Mouse (Mus musculus) liver, embryonic 13.5 days (tissue): Measurements from ENCODE around the gene Rnd1. TPM values are rescaled to one million over a fixed set of nuclear protein-coding genes. Genes with fewer than 3 reads are reported as not detected.

ENCODE experiments used
- ATAC-seq: fragments of 200-750 bp; cut with Nextera tagmentation; 2 replicates; pipeline ENCODE4 v1.8.0; 2017; ENCODE audit warnings: low read depth, mild to moderate bottlenecking, moderate number of reproducible peaks, moderate library complexity
- DNase-seq: peaks from one replicate; pipeline ENCODE4 v3.0.0; 2022
- H3K27ac ChIP-seq: fragments of 300-500 bp; sonication (generic); 2 replicates; pipeline ENCODE4 v1.5.1; 2015; ENCODE audit warnings: moderate library complexity, mild to moderate bottlenecking, inconsistent platforms
- H3K27me3 ChIP-seq: fragments of 300-500 bp; sonication (generic); 2 replicates; pipeline ENCODE4 v1.6.1; 2015; ENCODE audit warnings: mild to moderate bottlenecking, inconsistent platforms
- H3K36me3 ChIP-seq: fragments of 300-500 bp; sonication (generic); 2 replicates; pipeline ENCODE4 v1.6.1; 2015; ENCODE audit warnings: mild to moderate bottlenecking, inconsistent platforms
- H3K4me1 ChIP-seq: fragments of 300-500 bp; sonication (generic); replicated peaks from 2 replicates; pipeline ENCODE4 v1.6.1; 2015; ENCODE audit warnings: inconsistent platforms
- H3K4me2 ChIP-seq: fragments of 300-500 bp; sonication (generic); 2 replicates; pipeline ENCODE4 v1.6.1; 2015; ENCODE audit warnings: inconsistent platforms, mild to moderate bottlenecking, moderate library complexity
- H3K4me3 ChIP-seq: fragments of 300-500 bp; sonication (generic); replicated peaks from 2 replicates; pipeline ENCODE4 v1.5.1; 2015; ENCODE audit warnings: mild to moderate bottlenecking, inconsistent platforms
- H3K9ac ChIP-seq: fragments of 300-500 bp; sonication (generic); 2 replicates; pipeline ENCODE4 v1.6.1; 2015; ENCODE audit warnings: mild to moderate bottlenecking, inconsistent platforms
- H3K9me3 ChIP-seq: fragments of 300-500 bp; sonication (generic); replicated peaks from 2 replicates; pipeline ENCODE4 v1.6.1; 2016; ENCODE audit warnings: inconsistent platforms
- WGBS: fragments of 180-500 bp; shearing (Covaris S2); methylation state at CpG from one replicate; pipeline ENCODE4 v1.1.7; 2015; ENCODE audit not compliant: insufficient replicate concordance; 5-methylcytosine and 5-hydroxymethylcytosine counted together
- polyA plus RNA-seq: library from polyadenylated mRNA; unstranded; fragments of >200 nt; fragmentation: Nextera tagmentation; extraction: Ambion mirVana; gene quantifications from 2 replicates; pipeline ENCODE4 v1.2.1, GENCODE M21; 2015

The Rnd1 gene
- polyA plus RNA-seq = 0.35 and 0.37 TPM in 2 replicates

DNA sequence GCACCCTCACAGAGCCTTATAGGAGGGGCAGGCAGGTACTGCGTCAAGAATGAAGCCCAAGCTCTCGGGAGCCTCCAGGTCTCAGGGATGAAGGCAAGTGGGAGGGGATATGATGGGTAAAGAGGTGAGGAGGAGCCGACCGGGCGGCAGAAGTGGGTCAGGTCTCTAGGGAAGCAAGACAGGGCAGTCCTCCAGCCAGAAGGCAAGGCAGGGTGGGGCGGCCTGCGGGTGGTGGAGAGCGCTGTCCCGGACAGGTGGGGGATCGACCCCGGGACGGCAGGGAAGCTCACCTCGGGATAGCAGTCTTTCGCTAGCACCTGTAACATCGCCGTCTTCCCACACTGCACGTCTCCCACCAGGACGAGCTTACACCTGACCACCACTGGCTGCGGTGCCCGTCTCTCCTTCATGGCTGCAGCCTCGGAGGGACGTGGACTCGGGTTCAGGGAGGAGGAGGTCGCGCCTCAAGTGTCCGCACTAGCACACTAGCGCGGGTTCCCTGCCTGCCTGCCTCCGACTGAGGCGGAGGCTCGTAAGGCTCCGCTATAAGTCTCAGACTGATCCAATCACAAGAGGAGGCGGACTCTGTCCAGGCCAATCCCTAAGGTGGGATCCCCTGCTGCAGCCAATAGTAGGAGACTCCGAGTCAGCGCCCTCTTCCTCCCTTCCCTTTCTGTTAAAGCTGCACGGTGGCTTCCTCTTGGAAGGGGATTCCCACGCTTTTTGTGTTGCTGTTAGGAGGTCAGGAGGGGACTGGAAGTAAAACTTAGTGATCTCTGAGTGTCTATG, at the start of gene Rnd1:
Rnd1 (minus strand) TSS at position 522 of the 789 bp plus-strand sequence.
- Histone ChIP-seq H3K36me3 (no peaks in the 10 kb centered on the region), H3K4me2 (peak within 1 kb of the TSS; percentile 66), H3K27me3 (peaks cover 88% of the 10 kb centered on the region), H3K9me3 (no peaks in the 10 kb centered on the region), H3K4me1 (peaks cover 21% of the 10 kb centered on the region), H3K27ac (no peak within 1 kb of the TSS), H3K9ac (peak within 1 kb of the TSS; percentile 30), H3K4me3 (peak within 1 kb of the TSS; percentile 46)
- WGBS = under 1% methylated on average over 37 of the region's 37 CpGs
- ATAC-seq (peak; percentile 93), DNase-seq (peak; percentile 67)

GRCm38 (mm10) chr15:98726746-98727145, 49.5 kb upstream of the Rnd1 start:
- H3K27me3 ChIP-seq = peaks cover 55% of the 10 kb centered on the region
- H3K27ac ChIP-seq = no peak overlapping the region
- ATAC-seq (no peak), DNase-seq (no peak)
- 52% methylated on average over 7 of the region's 7 CpGs for WGBS
- peak overlapping the region; percentile 73; the same call in 1 of the 2 replicates for H3K9ac ChIP-seq
- no peaks in the 10 kb centered on the region for H3K36me3 ChIP-seq
- H3K9me3 ChIP-seq = no peaks in the 10 kb centered on the region
- peak overlapping the region; percentile 93 for H3K4me2 ChIP-seq
- H3K4me3 ChIP-seq = peak overlapping the region; percentile 67
- H3K4me1 ChIP-seq = peaks cover 38% of the 10 kb centered on the region

- Histone ChIP-seq H3K27ac (no peak overlapping the region), H3K9me3 (no peaks in the 10 kb centered on the region), H3K36me3 (no peaks in the 10 kb centered on the region), H3K9ac (no peak overlapping the region), H3K27me3 (peaks cover 58% of the 10 kb centered on the region), H3K4me3 (no peak overlapping the region), H3K4me2 (peak overlapping the region; percentile 93), H3K4me1 (peaks cover 36% of the 10 kb centered on the region)
- DNase-seq (no peak), ATAC-seq (no peak)
- WGBS = 71% methylated on average over 4 of the region's 4 CpGs
Measured at GRCm38 (mm10) chr15:98726079-98726478, 48.8 kb upstream of the Rnd1 start.

DNA sequence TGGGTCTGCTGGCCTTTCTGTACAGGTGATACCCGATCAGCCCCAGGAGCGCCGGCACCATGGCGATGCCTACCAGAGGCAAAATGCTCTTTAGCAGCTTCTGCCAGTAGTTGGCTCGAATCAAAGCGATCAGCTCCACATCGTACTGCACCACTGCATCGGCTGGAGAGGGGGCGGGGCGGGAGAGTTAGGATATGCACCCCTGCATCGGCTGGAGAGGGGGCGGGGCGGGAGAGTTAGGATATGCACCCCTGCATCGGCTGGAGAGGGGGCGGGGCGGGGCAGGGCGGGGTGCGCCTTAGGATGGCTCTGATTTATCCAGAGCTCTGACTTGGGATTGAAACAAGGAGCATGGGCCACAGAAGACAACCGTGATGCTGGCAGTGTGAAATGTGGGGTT, 47.2 kb upstream of the Rnd1 start:
- ATAC-seq (no peak), DNase-seq (no peak)
- H3K4me1 ChIP-seq = peaks cover 35% of the 10 kb centered on the region
- H3K9ac ChIP-seq = no peak overlapping the region
- 45% methylated on average over 19 of the region's 19 CpGs for WGBS
- H3K9me3 ChIP-seq = no peaks in the 10 kb centered on the region
- H3K36me3 ChIP-seq = no peaks in the 10 kb centered on the region
- peaks cover 52% of the 10 kb centered on the region for H3K27me3 ChIP-seq
- H3K4me3 ChIP-seq = no peak overlapping the region
- no peak overlapping the region for H3K4me2 ChIP-seq
- no peak overlapping the region for H3K27ac ChIP-seq

- DNase-seq (no peak), ATAC-seq (no peak)
- Histone ChIP-seq H3K4me3 (no peak overlapping the region), H3K27ac (no peak overlapping the region), H3K9ac (no peak overlapping the region), H3K9me3 (no peaks in the 10 kb centered on the region), H3K4me2 (no peak overlapping the region), H3K27me3 (peaks cover 42% of the 10 kb centered on the region), H3K4me1 (peaks cover 25% of the 10 kb centered on the region), H3K36me3 (no peaks in the 10 kb centered on the region)
- 25% methylated on average over 14 of the region's 14 CpGs for WGBS
Measured at GRCm38 (mm10) chr15:98722854-98723253, 45.6 kb upstream of the Rnd1 start.

DNA sequence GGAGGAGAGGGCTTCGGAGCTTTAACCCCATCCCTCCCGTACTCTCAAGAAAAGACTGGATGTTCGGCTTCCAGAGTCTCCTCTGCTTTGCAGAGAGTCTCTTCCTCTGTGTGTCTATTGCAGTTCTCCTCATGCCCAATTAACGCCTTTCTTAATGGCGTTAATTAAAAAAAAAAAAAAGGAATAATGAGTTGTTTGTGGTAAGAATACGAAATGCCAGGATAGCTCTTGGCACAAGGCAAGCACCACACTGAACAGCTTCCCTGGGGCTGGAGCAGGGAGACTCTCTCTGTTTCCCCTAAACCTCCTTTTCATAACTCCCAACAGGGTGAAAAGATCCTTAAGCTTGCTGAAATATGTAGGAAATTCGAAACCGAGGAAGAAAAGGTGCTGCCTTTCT, 44.9 kb upstream of the Rnd1 start:
- Histone ChIP-seq H3K9ac (no peak overlapping the region), H3K9me3 (no peaks in the 10 kb centered on the region), H3K36me3 (no peaks in the 10 kb centered on the region), H3K27me3 (peaks cover 39% of the 10 kb centered on the region), H3K4me3 (no peak overlapping the region), H3K4me2 (no peak overlapping the region), H3K4me1 (peaks cover 19% of the 10 kb centered on the region), H3K27ac (no peak overlapping the region)
- 70% methylated on average over 8 of the region's 8 CpGs for WGBS
- no peak for ATAC-seq
- no peak for DNase-seq

GRCm38 (mm10) chr15:98717301-98717700, 40.0 kb upstream of the Rnd1 start:
- H3K27ac ChIP-seq = no peak overlapping the region
- no peak for DNase-seq
- peaks cover 23% of the 10 kb centered on the region for H3K27me3 ChIP-seq
- H3K36me3 ChIP-seq = no peaks in the 10 kb centered on the region
- no peak overlapping the region for H3K9ac ChIP-seq
- no peaks in the 10 kb centered on the region for H3K9me3 ChIP-seq
- no peak for ATAC-seq
- 45% methylated on average over 16 of the region's 16 CpGs for WGBS
- no peaks in the 10 kb centered on the region for H3K4me1 ChIP-seq
- H3K4me3 ChIP-seq = no peak overlapping the region
- no peak overlapping the region for H3K4me2 ChIP-seq

DNA sequence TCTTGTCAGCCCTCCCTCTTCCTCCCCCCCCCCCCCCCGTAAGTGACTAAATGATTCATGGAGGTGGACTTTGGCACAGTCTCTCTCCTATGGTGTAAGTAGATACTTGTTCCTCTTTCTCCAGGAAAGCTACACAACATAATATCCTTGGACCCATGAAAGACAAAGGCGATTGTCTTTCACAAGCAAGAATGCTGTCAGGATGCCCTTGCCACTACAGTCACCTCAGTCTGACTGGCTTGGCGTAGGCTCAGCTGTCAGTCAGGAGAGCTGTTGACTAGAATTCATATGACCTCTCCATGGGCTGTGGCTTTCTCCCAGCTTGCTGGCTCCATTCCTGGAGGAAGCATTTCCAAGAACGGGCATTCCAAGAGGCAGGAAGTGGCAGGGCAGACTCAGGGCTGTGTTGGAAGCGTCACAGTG, 37.0 kb upstream of the Rnd1 start:
- Histone ChIP-seq H3K9me3 (no peaks in the 10 kb centered on the region), H3K4me3 (no peak overlapping the region), H3K27ac (no peak overlapping the region), H3K4me2 (no peak overlapping the region), H3K9ac (no peak overlapping the region), H3K36me3 (no peaks in the 10 kb centered on the region), H3K4me1 (no peaks in the 10 kb centered on the region), H3K27me3 (peaks cover 12% of the 10 kb centered on the region)
- ATAC-seq (no peak), DNase-seq (no peak)
- WGBS = 55% methylated on average over 5 of the region's 5 CpGs

- H3K36me3 ChIP-seq = no peaks in the 10 kb centered on the region
- H3K27me3 ChIP-seq = peaks cover 28% of the 10 kb centered on the region
- H3K9ac ChIP-seq = no peak overlapping the region
- WGBS = 9% methylated on average over 9 of the region's 9 CpGs
- no peak for ATAC-seq
- peaks cover 5% of the 10 kb centered on the region for H3K4me1 ChIP-seq
- H3K4me2 ChIP-seq = no peak overlapping the region
- H3K27ac ChIP-seq = no peak overlapping the region
- no peaks in the 10 kb centered on the region for H3K9me3 ChIP-seq
- DNase-seq = peak; percentile 29
- H3K4me3 ChIP-seq = no peak overlapping the region
Measured at GRCm38 (mm10) chr15:98710442-98710841, 33.2 kb upstream of the Rnd1 start.

DNA sequence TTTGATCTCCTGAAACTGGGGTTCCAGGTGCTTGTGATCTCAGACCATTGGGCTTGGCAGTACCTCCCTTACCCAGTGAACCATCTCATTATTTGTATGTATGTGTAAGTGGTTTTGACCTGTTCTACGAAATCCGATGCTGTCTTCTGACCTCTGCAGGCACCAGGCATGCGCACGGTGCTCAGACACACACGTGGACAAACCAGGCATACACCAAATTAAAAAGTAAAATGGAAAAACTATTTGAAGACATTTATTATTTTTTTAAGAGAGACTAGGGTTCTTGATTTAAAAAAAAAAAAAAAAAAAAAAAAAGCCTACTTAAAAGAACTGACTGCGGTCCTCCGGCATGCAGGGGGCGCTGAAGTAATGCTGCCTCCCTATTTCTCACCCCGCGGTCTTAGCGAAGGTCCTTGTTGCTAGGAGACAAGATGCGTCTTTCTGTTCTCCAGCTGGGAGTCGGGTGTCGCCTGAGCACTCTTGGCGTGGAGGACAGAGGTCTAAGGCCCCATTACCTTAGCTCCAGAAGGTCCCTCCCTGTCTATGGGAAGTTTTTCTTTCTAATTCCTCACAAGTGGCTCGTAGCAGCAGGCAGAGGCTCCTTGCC, 30.6 kb upstream of the Rnd1 start, which contains the start of gene Ccdc65:
Ccdc65 (plus strand) TSS at position 442 of the 607 bp plus-strand sequence.
- 18% methylated on average over 16 of the region's 16 CpGs for WGBS
- Histone ChIP-seq H3K4me3 (peak within 1 kb of the TSS; percentile 29), H3K9me3 (no peaks in the 10 kb centered on the region), H3K4me2 (peak within 1 kb of the TSS; percentile 47), H3K36me3 (no peaks in the 10 kb centered on the region), H3K4me1 (peaks cover 5% of the 10 kb centered on the region), H3K9ac (no peak within 1 kb of the TSS), H3K27ac (no peak within 1 kb of the TSS), H3K27me3 (peaks cover 46% of the 10 kb centered on the region)
- DNase-seq (peak; percentile 61), ATAC-seq (no peak)

DNA sequence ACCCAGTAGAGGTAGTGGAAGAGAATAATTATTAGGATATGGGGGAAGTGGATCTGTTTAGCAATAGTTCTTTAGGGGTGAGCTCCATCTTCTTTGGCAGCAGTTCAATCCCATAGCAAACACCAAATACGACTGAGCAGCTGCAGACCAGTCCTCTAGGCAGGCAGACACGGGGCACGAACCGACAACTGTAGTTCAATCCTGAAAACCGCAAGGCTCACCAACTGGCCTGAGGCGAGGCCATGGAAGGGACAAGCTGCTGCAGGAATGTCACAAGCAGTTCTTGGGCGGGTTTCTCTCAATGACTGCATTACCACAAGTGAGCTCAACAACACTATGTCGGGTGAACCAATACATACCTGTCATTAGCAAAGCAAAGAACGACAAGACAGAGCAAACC, 27.1 kb upstream of the Rnd1 start:
- 46% methylated on average over 9 of the region's 9 CpGs for WGBS
- DNase-seq = no peak
- Histone ChIP-seq H3K4me2 (no peak overlapping the region), H3K27ac (no peak overlapping the region), H3K4me3 (no peak overlapping the region), H3K9ac (no peak overlapping the region), H3K27me3 (peaks cover 79% of the 10 kb centered on the region), H3K9me3 (no peaks in the 10 kb centered on the region), H3K36me3 (no peaks in the 10 kb centered on the region), H3K4me1 (peaks cover 9% of the 10 kb centered on the region)
- no peak for ATAC-seq
